Mouse (Mus musculus): Measurements from ENCODE around the gene Pck1.

- TF ChIP-seq CTCF (IDR thresholded peaks at IDR 0.05; ENCODE audit: low read depth): no peak
- TF ChIP-seq EP300 (IDR thresholded peaks at IDR 0.05; ENCODE audit: low read depth): no peak
Observed at GRCm38 (mm10) chr2:173151784-173152284, 1.0 kb upstream of the Pck1 start.

Measured in heart, postnatal 0 days (tissue).